In genomic region chr10:96806579-96806978, GRCm38 (mm10) we compare ENCODE assay signal across 16 mouse cellular contexts.
"Had no signal": no experiment of that assay in that cellular context is flagged by ENCODE, and none has a peak within 500 bp of the region (broad histone marks: within the 10 kb centered on the region; RNA-seq: fewer than 3 reads in every experiment).

No protein-coding gene starts in this region.

- H3K9ac ChIP-seq: limb, embryonic 13.5 days; liver, embryonic 12.5 days; liver, embryonic 15.5 days; midbrain, embryonic 12.5 days; midbrain, embryonic 15.5 days; neural tube, embryonic 13.5 days; stomach, embryonic 15.5 days had no signal

- H3K27me3 ChIP-seq: limb, embryonic 13.5 days; liver, embryonic 12.5 days; liver, embryonic 15.5 days; midbrain, embryonic 12.5 days; midbrain, embryonic 15.5 days; neural tube, embryonic 13.5 days; stomach, embryonic 15.5 days had no signal

- H3K4me3 ChIP-seq: layer of hippocampus, adult 2 months; limb, embryonic 10.5 days; limb, embryonic 13.5 days; liver, embryonic 12.5 days; liver, embryonic 15.5 days; midbrain, embryonic 12.5 days; midbrain, embryonic 15.5 days; neural tube, embryonic 13.5 days; stomach, embryonic 15.5 days had no signal

- H3K9me3 ChIP-seq: limb, embryonic 10.5 days; limb, embryonic 13.5 days; liver, embryonic 12.5 days; liver, embryonic 15.5 days; midbrain, embryonic 12.5 days; midbrain, embryonic 15.5 days; neural tube, embryonic 13.5 days; stomach, embryonic 15.5 days had no signal

- H3K27ac ChIP-seq: layer of hippocampus, adult 2 months; limb, embryonic 10.5 days; limb, embryonic 13.5 days; liver, embryonic 12.5 days; liver, embryonic 15.5 days; macrophage; midbrain, embryonic 12.5 days; midbrain, embryonic 15.5 days; neural tube, embryonic 13.5 days; stomach, embryonic 15.5 days had no signal

- H3K36me3 ChIP-seq: limb, embryonic 10.5 days; limb, embryonic 13.5 days; liver, embryonic 12.5 days; liver, embryonic 15.5 days; midbrain, embryonic 12.5 days; midbrain, embryonic 15.5 days; neural tube, embryonic 13.5 days; stomach, embryonic 15.5 days had no signal

- H3K4me1 ChIP-seq: limb, embryonic 13.5 days; liver, embryonic 12.5 days; liver, embryonic 15.5 days; midbrain, embryonic 15.5 days; stomach, embryonic 15.5 days had no signal

- H3K4me2 ChIP-seq: limb, embryonic 13.5 days; liver, embryonic 12.5 days; liver, embryonic 15.5 days; midbrain, embryonic 12.5 days; midbrain, embryonic 15.5 days; neural tube, embryonic 13.5 days; stomach, embryonic 15.5 days had no signal

- ATAC-seq: liver, embryonic 12.5 days; midbrain, embryonic 15.5 days had no signal

- DNase-seq: kidney, adult 9 months; kidney, postnatal 25 days; layer of hippocampus, adult 9-11 months; liver; lung, adult 18-20 months; thymus, postnatal 25 days had no signal
